ENCODE assay signal across 9 mouse cellular contexts in the genomic region with DNA sequence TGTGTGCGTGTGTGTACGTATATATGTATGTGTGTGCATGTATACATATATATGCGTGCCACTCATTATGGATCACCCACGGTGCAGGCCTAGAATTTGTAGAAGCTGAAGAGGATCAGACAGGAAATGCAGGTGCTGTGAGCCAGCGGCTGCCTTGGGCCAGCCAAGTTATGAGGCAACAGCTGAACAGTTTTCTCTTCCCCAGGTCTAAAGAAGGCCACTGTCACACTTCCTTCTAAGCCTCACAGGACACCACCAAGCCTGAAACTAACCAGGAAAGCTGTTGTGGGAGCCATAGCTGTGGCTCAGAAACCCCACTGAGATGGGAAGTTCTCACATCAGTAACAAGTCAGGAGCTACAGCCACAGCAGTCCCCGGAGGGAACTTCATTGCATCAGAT.
"Had no signal": no experiment of that assay in that cellular context is flagged by ENCODE, and none has a peak within 500 bp of the region (broad histone marks: within the 10 kb centered on the region; RNA-seq: fewer than 3 reads in every experiment).

No protein-coding gene starts in this region.

- ATAC-seq: intestine, embryonic 16.5 days; midbrain, embryonic 16.5 days had no signal

- DNase-seq: kidney, adult 2 months; kidney, postnatal 25 days; lung, embryonic 14.5 days; lung, postnatal 10 days; lung, postnatal 4 days; right cerebral cortex, postnatal 25 days; thymus, postnatal 25 days had no signal
